Mouse (Mus musculus) MEL (cell line): ENCODE measurements around the gene Nrip2.

Source experiments
- CHD1 ChIP-seq: IDR thresholded peaks from 2 replicates; pipeline ENCODE4 v1.6.1; 2012; ENCODE audit warnings: low read depth, mild to moderate bottlenecking, inconsistent platforms, low read length, improper control_type of control experiment
- CTCF ChIP-seq, 3 experiments: IDR thresholded peaks in 2 of 3; conservative IDR thresholded peaks in 1 of 3; 2 replicates each; pipeline ENCODE4 v1.5.1; 2011 to 2012; ENCODE audit warnings: low read length in 3 of 3, low read depth in 2 of 3, mild to moderate bottlenecking in 2 of 3, improper control_type of control experiment in 1 of 3, inconsistent platforms in 1 of 3, mixed read lengths in 1 of 3, moderate library complexity in 1 of 3; ENCODE audit not compliant: control insufficient read depth in 1 of 3, insufficient read depth in 1 of 3, poor library complexity in 1 of 3, severe bottlenecking in 1 of 3
- EP300 ChIP-seq, 2 experiments: IDR thresholded peaks; 2 replicates each; pipeline ENCODE4 v1.6.1; 2011; ENCODE audit warnings: improper control_type of control experiment in 2 of 2, low read length in 2 of 2, low read depth in 1 of 2, mild to moderate bottlenecking in 1 of 2
- KAT2A ChIP-seq: conservative IDR thresholded peaks from 2 replicates; pipeline ENCODE4 v1.6.1; 2012; ENCODE audit warnings: low read depth, low read length, improper control_type of control experiment, inconsistent platforms
- MAFK ChIP-seq: IDR thresholded peaks from 2 replicates; pipeline ENCODE4 v1.6.1; 2011; ENCODE audit warnings: low read depth, mild to moderate bottlenecking, low read length, improper control_type of control experiment, borderline replicate concordance
- MAX ChIP-seq: IDR thresholded peaks from 2 replicates; pipeline ENCODE4 v1.6.1; 2011; ENCODE audit warnings: low read length, improper control_type of control experiment
- MAZ ChIP-seq: IDR thresholded peaks from 2 replicates; pipeline ENCODE4 v1.6.1; 2012; ENCODE audit warnings: low read depth, mild to moderate bottlenecking, inconsistent platforms, low read length, improper control_type of control experiment
- MYC ChIP-seq: IDR thresholded peaks from 2 replicates; pipeline ENCODE4 v1.6.1; 2011; ENCODE audit warnings: low read depth, mild to moderate bottlenecking, low read length, improper control_type of control experiment, moderate library complexity
- POLR2A ChIP-seq, 2 experiments: IDR thresholded peaks; 2 replicates each; pipeline ENCODE4 v1.6.1; 2011 to 2012; ENCODE audit warnings: low read length in 2 of 2, mild to moderate bottlenecking in 2 of 2, control low read depth in 1 of 2, improper control_type of control experiment in 1 of 2, low read depth in 1 of 2, moderate library complexity in 1 of 2; ENCODE audit not compliant: control insufficient read depth in 1 of 2, insufficient read depth in 1 of 2, poor library complexity in 1 of 2
- USF2 ChIP-seq, 2 experiments: IDR thresholded peaks; 2 replicates each; pipeline ENCODE4 v1.6.1; 2011 to 2012; ENCODE audit warnings: improper control_type of control experiment in 2 of 2, low read length in 2 of 2, borderline replicate concordance in 1 of 2, inconsistent platforms in 1 of 2, low read depth in 1 of 2, mild to moderate bottlenecking in 1 of 2; ENCODE audit not compliant: insufficient read depth in 1 of 2
- ZC3H11A ChIP-seq: IDR thresholded peaks from 2 replicates; pipeline ENCODE4 v1.6.1; 2012; ENCODE audit warnings: low read depth, mild to moderate bottlenecking, inconsistent platforms, low read length, improper control_type of control experiment

DNA sequence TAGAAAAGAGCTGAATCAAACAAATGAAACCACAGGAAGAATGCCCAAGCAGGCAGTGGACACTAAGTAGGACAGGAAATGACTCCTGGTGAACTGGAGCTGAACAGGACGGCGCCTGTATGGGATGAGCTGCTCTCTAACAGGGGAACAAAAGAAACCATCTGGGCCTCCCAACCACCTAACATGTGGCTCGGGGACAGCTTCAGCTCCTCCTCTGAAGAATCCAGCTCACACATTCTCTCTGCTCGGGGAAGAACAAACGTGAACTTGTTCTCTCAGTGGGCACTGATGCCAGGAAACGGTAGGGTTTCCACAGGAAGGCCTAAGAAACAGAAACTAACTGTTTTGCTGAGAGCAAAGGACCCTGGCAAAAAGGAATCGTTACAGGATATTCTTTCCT lies 49.4 kb upstream of the Nrip2 start:
- no peak for TF ChIP-seq KAT2A
- TF ChIP-seq USF2 (IDR thresholded peaks at IDR 0.05; ENCODE audit: borderline replicate concordance in 1 of 2, insufficient read depth in 1 of 2, low read depth in 1 of 2, low read length in 2 of 2) = no peak
- no peak for TF ChIP-seq CTCF (IDR thresholded peaks at IDR 0.05 in 2 of 3, conservative IDR thresholded peaks at IDR 0.05 in 1 of 3; ENCODE audit: control insufficient read depth in 1 of 3, insufficient read depth in 1 of 3, low read depth in 2 of 3, low read length in 3 of 3, poor library complexity in 1 of 3, severe bottlenecking in 1 of 3)
- no peak for TF ChIP-seq MAX
- no peak for TF ChIP-seq POLR2A (IDR thresholded peaks at IDR 0.05; ENCODE audit: control insufficient read depth in 1 of 2, insufficient read depth in 1 of 2, low read depth in 1 of 2, low read length in 2 of 2, poor library complexity in 1 of 2)
- no peak for TF ChIP-seq MAFK
- TF ChIP-seq EP300 (IDR thresholded peaks at IDR 0.05; ENCODE audit: low read depth in 1 of 2, low read length in 2 of 2) = no peak
- no peak for TF ChIP-seq CHD1
- no peak for TF ChIP-seq MAZ
- TF ChIP-seq ZC3H11A = no peak
- TF ChIP-seq MYC = no peak
